In the genomic region with DNA sequence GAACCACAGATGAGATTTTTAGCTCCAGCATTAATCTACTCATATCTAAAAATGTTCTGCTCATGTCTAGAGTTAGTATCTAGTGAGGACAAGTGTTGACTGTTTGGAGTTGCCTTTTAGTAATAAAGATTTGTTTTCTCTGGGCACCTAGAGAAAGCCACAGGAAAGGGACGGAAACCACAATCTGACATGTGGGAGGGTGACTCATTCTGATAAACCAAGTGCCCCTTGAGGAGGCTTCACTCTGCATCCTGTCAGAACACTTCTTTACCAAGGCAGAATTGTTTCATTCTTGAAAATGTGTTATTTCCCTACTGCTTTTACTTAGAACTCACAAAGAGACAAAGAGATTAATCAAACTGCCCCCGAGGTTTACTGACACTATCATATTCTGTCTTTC, we compare ENCODE assay signal across 21 mouse cellular contexts.
DNase-seq lines count a peak whose midpoint lies in the region; ATAC-seq lines count a peak whose summit lies in the region.
"Had no signal": no experiment of that assay in that cellular context is flagged by ENCODE, and none has a peak within 500 bp of the region (broad histone marks: within the 10 kb centered on the region; RNA-seq: fewer than 3 reads in every experiment).

No protein-coding gene starts in this region.

- H3K4me3 ChIP-seq in midbrain, embryonic 11.5 days (ENCODE audit: low read depth, low read length): no peak overlapping the region
- H3K4me3 ChIP-seq: embryonic facial prominence, embryonic 12.5 days; erythroblast, embryonic 14.5 days; hindbrain, embryonic 12.5 days; kidney, embryonic 15.5 days; neural tube, embryonic 12.5 days had no signal

- no peaks in the 10 kb centered on the region for H3K36me3 ChIP-seq in midbrain, embryonic 11.5 days (ENCODE audit: control insufficient read depth, insufficient read depth, low read length)
- H3K36me3 ChIP-seq: embryonic facial prominence, embryonic 12.5 days; hindbrain, embryonic 12.5 days; kidney, embryonic 15.5 days; neural tube, embryonic 12.5 days had no signal

- ATAC-seq in cerebellum, adult (ENCODE audit: insufficient number of reproducible peaks, low FRiP score, low TSS enrichment): no peak
- no peak for ATAC-seq in midbrain, embryonic 11.5 days (ENCODE audit: low FRiP score)
- ATAC-seq: forebrain, embryonic 14.5 days; intestine, embryonic 16.5 days had no signal

- H3K27ac ChIP-seq in midbrain, embryonic 11.5 days (ENCODE audit: low read depth, low read length): no peak overlapping the region
- H3K27ac ChIP-seq: embryonic facial prominence, embryonic 12.5 days; hindbrain, embryonic 12.5 days; kidney, embryonic 15.5 days; liver, embryonic 14.5 days; neural tube, embryonic 12.5 days had no signal

- H3K4me1 ChIP-seq in midbrain, embryonic 11.5 days (ENCODE audit: control insufficient read depth, insufficient read depth, low read length): no peaks in the 10 kb centered on the region
- H3K4me1 ChIP-seq: embryonic facial prominence, embryonic 12.5 days; hindbrain, embryonic 12.5 days; kidney, embryonic 15.5 days; neural tube, embryonic 12.5 days had no signal

- peak; percentile 68 for DNase-seq in 3T3-L1 (ENCODE audit: low read depth, low spot score)
- peak; percentile 3 for DNase-seq in CD4-positive, CD25-positive, alpha-beta regulatory T cell, adult 2 months (ENCODE audit: low read depth, low spot score)
- peak; percentile 3 for DNase-seq in T-cell, adult 2 months (ENCODE audit: low spot score)
- DNase-seq in induced T-regulatory cell, adult 2 months (ENCODE audit: low read depth): peak; percentile 55
- no peak for DNase-seq in layer of hippocampus, adult 11-12 months (ENCODE audit: low spot score)
- no peak for DNase-seq in midbrain, embryonic 11.5 days (ENCODE audit: low spot score, missing footprints)
- DNase-seq in adrenal gland, postnatal 25 days: no peak
- DNase-seq: adrenal gland, postnatal 36 days; cerebellum, adult 2 months; gastrocnemius, postnatal 10 days; right cerebral cortex, adult 18-20 months; thymus, postnatal 25 days had no signal

- WGBS in midbrain, embryonic 11.5 days: 86% methylated on average over 2 of the region's 2 CpGs

- H3K9me3 ChIP-seq in midbrain, embryonic 11.5 days (ENCODE audit: control insufficient read depth, low read length): no peaks in the 10 kb centered on the region
- H3K9me3 ChIP-seq: embryonic facial prominence, embryonic 12.5 days; hindbrain, embryonic 12.5 days; kidney, embryonic 15.5 days; neural tube, embryonic 12.5 days had no signal

- no peak overlapping the region for H3K9ac ChIP-seq in midbrain, embryonic 11.5 days (ENCODE audit: low read length)
- H3K9ac ChIP-seq: embryonic facial prominence, embryonic 12.5 days; hindbrain, embryonic 12.5 days; kidney, embryonic 15.5 days; liver, embryonic 14.5 days; neural tube, embryonic 12.5 days had no signal

- H3K27me3 ChIP-seq in midbrain, embryonic 11.5 days (ENCODE audit: control insufficient read depth, insufficient read depth, low read length): no peaks in the 10 kb centered on the region
- H3K27me3 ChIP-seq: embryonic facial prominence, embryonic 12.5 days; hindbrain, embryonic 12.5 days; kidney, embryonic 15.5 days; neural tube, embryonic 12.5 days had no signal

- no peak overlapping the region for H3K4me2 ChIP-seq in midbrain, embryonic 11.5 days
- H3K4me2 ChIP-seq: embryonic facial prominence, embryonic 12.5 days; hindbrain, embryonic 12.5 days; kidney, embryonic 15.5 days; neural tube, embryonic 12.5 days had no signal

Comparison
In these comparisons a context has a peak if more than half of its experiments do, and no peak if none do; other contexts are left out.
1. DNase-seq: peak in 3T3-L1 (single experiment), CD4-positive, CD25-positive, alpha-beta regulatory T cell, adult 2 months (single experiment), T-cell, adult 2 months (single experiment) and induced T-regulatory cell, adult 2 months (single experiment); none in layer of hippocampus, adult 11-12 months (single experiment), midbrain, embryonic 11.5 days (single experiment) and adrenal gland, postnatal 25 days (single experiment).